Comparison of ENCODE assay signal across 8 mouse cellular contexts in genomic region chr16:23403008-23403755, GRCm38 (mm10). TPM values are rescaled to one million over a fixed set of nuclear protein-coding genes. Genes with fewer than 3 reads are reported as not detected.
A peak's percentile ranks its signal among the peaks of the same experiment; 100 is the strongest.
DNase-seq lines count a peak whose midpoint lies in the region; ATAC-seq lines count a peak whose summit lies in the region.

No protein-coding gene starts in this region.

- peaks cover 18% of the 10 kb centered on the region for H3K4me1 ChIP-seq in embryonic facial prominence, embryonic 12.5 days
- peaks cover 12% of the 10 kb centered on the region for H3K4me1 ChIP-seq in heart, embryonic 12.5 days (replicated peaks)

- peak; percentile 76 for DNase-seq in CD4-positive helper T cell, adult 2 months (ENCODE audit: low read depth, low spot score)
- DNase-seq in adrenal gland, postnatal 14 days = peak; percentile 85
- peak; percentile 88 to 90 for DNase-seq in kidney, postnatal 4 days
- DNase-seq in lung, adult 18-20 months = peak; percentile 67 to 70
- peak; percentile 69 for DNase-seq in ovary, postnatal 36 days (ENCODE audit: low spot score)
- DNase-seq in thymus, postnatal 36 days = peak; percentile 75 to 81

- H3K9me3 ChIP-seq in embryonic facial prominence, embryonic 12.5 days = no peaks in the 10 kb centered on the region
- no peaks in the 10 kb centered on the region for H3K9me3 ChIP-seq in heart, embryonic 12.5 days (replicated peaks)

- no peak overlapping the region for H3K4me3 ChIP-seq in embryonic facial prominence, embryonic 12.5 days
- no peak overlapping the region for H3K4me3 ChIP-seq in heart, embryonic 12.5 days

- ATAC-seq in embryonic facial prominence, embryonic 12.5 days (ENCODE audit: insufficient number of reproducible peaks, insufficient read depth, low FRiP score, low TSS enrichment) = no peak
- peak; percentile 51; the same call in 1 of the 2 replicates for ATAC-seq in heart, embryonic 12.5 days (ENCODE audit: insufficient number of reproducible peaks, low FRiP score)

- H3K9ac ChIP-seq in embryonic facial prominence, embryonic 12.5 days = no peak overlapping the region
- H3K9ac ChIP-seq in heart, embryonic 12.5 days = no peak overlapping the region

- 0 out of 2 replicates have a peak overlapping the region, but pooled peaks have one; percentile 67 for H3K27ac ChIP-seq in embryonic facial prominence, embryonic 12.5 days
- H3K27ac ChIP-seq in heart, embryonic 12.5 days (ENCODE audit: poor library complexity, severe bottlenecking) = no peak overlapping the region

- H3K27me3 ChIP-seq in embryonic facial prominence, embryonic 12.5 days = no peaks in the 10 kb centered on the region
- no peaks in the 10 kb centered on the region for H3K27me3 ChIP-seq in heart, embryonic 12.5 days (replicated peaks)

- H3K36me3 ChIP-seq in embryonic facial prominence, embryonic 12.5 days = no peaks in the 10 kb centered on the region
- H3K36me3 ChIP-seq in heart, embryonic 12.5 days = no peaks in the 10 kb centered on the region

- H3K4me2 ChIP-seq in embryonic facial prominence, embryonic 12.5 days (replicated peaks) = no peak overlapping the region
- no peak overlapping the region for H3K4me2 ChIP-seq in heart, embryonic 12.5 days

- WGBS in embryonic facial prominence, embryonic 12.5 days = 31% methylated on average over 8 of the region's 8 CpGs
- 28% methylated on average over 8 of the region's 8 CpGs for WGBS in heart, embryonic 12.5 days

RNA-seq across cellular contexts. Expression of gene Rtp1, which starts 25.8 kb away (rescaled TPM):
- total RNA-seq in adrenal gland, postnatal 14 days (2021) = not detected in 2 replicates
- polyA plus RNA-seq in embryonic facial prominence, embryonic 12.5 days (2016; fragmentation: Nextera tagmentation; extraction: Ambion mirVana) = 0.46 and 0.67 TPM in 2 replicates
- not detected in 2 replicates for polyA plus RNA-seq in heart, embryonic 12.5 days (2016; fragmentation: Nextera tagmentation; extraction: Ambion mirVana)
